Mouse (Mus musculus) stomach, postnatal 0 days (tissue): Measurements from ENCODE around the gene Gm45623. TPM values are rescaled to one million over a fixed set of nuclear protein-coding genes. Genes with fewer than 3 reads are reported as not detected.
A peak's percentile ranks its signal among the peaks of the same experiment; 100 is the strongest.

Experiments used
- ATAC-seq: fragments of 200-750 bp; cut with Nextera tagmentation; 2 replicates; pipeline ENCODE4 v1.8.0; 2017; ENCODE audit not compliant: low FRiP score, low TSS enrichment
- DNase-seq: peaks from one replicate; pipeline ENCODE4 v3.0.0-alpha.2; 2016; ENCODE audit warnings: low spot score
- H3K27ac ChIP-seq: fragments of 300-500 bp; sonication (generic); replicated peaks from 2 replicates; pipeline ENCODE4 v1.5.1; 2014; ENCODE audit warnings: mild to moderate bottlenecking, control low read depth
- H3K27me3 ChIP-seq: fragments of 300-500 bp; sonication (generic); 2 replicates; pipeline ENCODE4 v1.6.1; 2014; ENCODE audit warnings: low read length; ENCODE audit not compliant: control insufficient read depth, insufficient read depth
- H3K36me3 ChIP-seq: fragments of 300-500 bp; sonication (generic); 2 replicates; pipeline ENCODE4 v1.6.1; 2014; ENCODE audit warnings: low read length, mixed read lengths; ENCODE audit not compliant: control insufficient read depth, insufficient read depth
- H3K4me1 ChIP-seq: fragments of 300-500 bp; sonication (generic); replicated peaks from 2 replicates; pipeline ENCODE4 v1.6.1; 2014; ENCODE audit warnings: antibody characterized with exemption; ENCODE audit not compliant: control insufficient read depth, insufficient read depth
- H3K4me2 ChIP-seq: fragments of 300-500 bp; sonication (generic); replicated peaks from 2 replicates; pipeline ENCODE4 v1.6.1; 2014; ENCODE audit warnings: low read depth, mild to moderate bottlenecking, control low read depth, moderate library complexity
- H3K4me3 ChIP-seq: fragments of 300-500 bp; sonication (generic); 2 replicates; pipeline ENCODE4 v1.5.1; 2014; ENCODE audit warnings: low read depth, low read length, control low read depth
- H3K9ac ChIP-seq: fragments of 300-500 bp; sonication (generic); 2 replicates; pipeline ENCODE4 v1.6.1; 2014; ENCODE audit warnings: mild to moderate bottlenecking, low read length, control low read depth, mixed read lengths
- H3K9me3 ChIP-seq: fragments of 300-500 bp; sonication (generic); 2 replicates; pipeline ENCODE4 v1.6.1; 2016; ENCODE audit warnings: low read length; ENCODE audit not compliant: control insufficient read depth
- CTCF ChIP-seq: IDR thresholded peaks from 2 replicates; pipeline ENCODE4 v1.5.1; 2016; ENCODE audit warnings: antibody characterized with exemption, low read depth, mild to moderate bottlenecking, moderate library complexity
- EP300 ChIP-seq: optimal IDR thresholded peaks from 2 replicates; pipeline ENCODE3; 2016; ENCODE audit warnings: antibody characterized with exemption
- WGBS: fragments of 180-500 bp; shearing (Covaris S2); extraction: QIAGEN DNeasy Blood & Tissue Kit; methylation state at CpG from one replicate; pipeline ENCODE4 v1.1.7; 2014; 5-methylcytosine and 5-hydroxymethylcytosine counted together
- polyA plus RNA-seq: library from polyadenylated mRNA; unstranded; fragments of >200 nt; fragmentation: Nextera tagmentation; extraction: Ambion mirVana; gene quantifications from 2 replicates; pipeline ENCODE4 v1.2.1, GENCODE M21; 2015

Gm45623 gene
- polyA plus RNA-seq, 1 experiment from 2014 or later, result 0.97 TPM

GRCm38 (mm10) chr13:56747554-56747953 lies 6.1 kb downstream of the Gm45623 start:
- Histone ChIP-seq H3K9me3 (no peaks in the 10 kb centered on the region), H3K36me3 (no peaks in the 10 kb centered on the region), H3K4me1 (no peaks in the 10 kb centered on the region), H3K9ac (peak overlapping the region; percentile 45; the same call in 1 of the 2 replicates), H3K27me3 (no peaks in the 10 kb centered on the region; the same call in 1 of the 2 replicates), H3K27ac (peak overlapping the region; percentile 84), H3K4me3 (peak overlapping the region; percentile 22), H3K4me2 (peak overlapping the region; percentile 42)
- ATAC-seq (peak; percentile 81), DNase-seq (peak; percentile 69)
- WGBS, result 35% methylated on average over 8 of the region's 8 CpGs
- TF ChIP-seq CTCF, result no peak
- no peak for TF ChIP-seq EP300

DNA sequence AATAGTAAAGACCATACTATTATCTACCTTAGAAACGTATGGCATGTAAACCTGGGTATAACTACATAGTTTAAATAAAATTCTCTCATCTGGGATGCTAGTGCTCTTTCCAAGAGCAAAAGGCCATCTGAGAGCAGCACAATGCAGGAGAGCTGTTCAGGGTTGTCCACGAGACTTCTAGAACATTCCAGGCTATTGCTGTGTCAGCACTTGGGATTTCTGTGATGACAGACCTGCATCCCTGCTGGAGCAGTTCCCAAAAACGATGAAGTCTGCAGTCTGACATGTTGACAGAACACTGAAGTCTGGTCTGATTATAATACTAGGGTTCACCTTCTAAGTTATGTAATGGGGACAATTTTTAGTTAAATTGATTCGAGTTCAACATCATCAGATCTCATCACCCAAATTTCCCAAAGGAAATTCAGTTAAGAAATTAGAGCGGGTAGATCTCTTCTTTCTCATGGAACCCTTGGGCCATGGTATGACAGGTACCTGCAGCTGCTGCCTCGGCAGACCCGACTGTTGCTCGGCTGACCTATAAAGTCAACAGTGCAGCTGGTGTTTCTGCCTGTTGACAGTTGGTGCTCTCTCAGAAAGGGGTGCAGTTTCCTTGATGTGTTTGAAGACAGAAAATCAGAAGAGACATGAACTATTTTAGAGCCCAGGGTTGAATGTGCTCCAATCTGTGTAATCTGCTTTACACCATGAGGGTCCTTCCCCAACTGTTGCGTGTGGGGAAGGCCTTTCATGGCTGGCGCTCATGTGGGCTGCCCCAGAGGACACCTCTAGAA lies 6.7 kb downstream of the Gm45623 start:
- Histone ChIP-seq H3K27me3 (no peaks in the 10 kb centered on the region), H3K36me3 (no peaks in the 10 kb centered on the region), H3K9ac (no peak overlapping the region), H3K4me2 (peak overlapping the region; percentile 24; the same call in 1 of the 2 replicates), H3K4me1 (no peaks in the 10 kb centered on the region), H3K9me3 (no peaks in the 10 kb centered on the region), H3K4me3 (no peak overlapping the region), H3K27ac (peak overlapping the region; percentile 37; the same call in 1 of the 2 replicates)
- 45% methylated on average over 10 of the region's 10 CpGs for WGBS
- ATAC-seq (peak; percentile 36; the same call in 1 of the 2 replicates), DNase-seq (peak; percentile 24)
- TF ChIP-seq CTCF, result no peak
- no peak for TF ChIP-seq EP300

DNA sequence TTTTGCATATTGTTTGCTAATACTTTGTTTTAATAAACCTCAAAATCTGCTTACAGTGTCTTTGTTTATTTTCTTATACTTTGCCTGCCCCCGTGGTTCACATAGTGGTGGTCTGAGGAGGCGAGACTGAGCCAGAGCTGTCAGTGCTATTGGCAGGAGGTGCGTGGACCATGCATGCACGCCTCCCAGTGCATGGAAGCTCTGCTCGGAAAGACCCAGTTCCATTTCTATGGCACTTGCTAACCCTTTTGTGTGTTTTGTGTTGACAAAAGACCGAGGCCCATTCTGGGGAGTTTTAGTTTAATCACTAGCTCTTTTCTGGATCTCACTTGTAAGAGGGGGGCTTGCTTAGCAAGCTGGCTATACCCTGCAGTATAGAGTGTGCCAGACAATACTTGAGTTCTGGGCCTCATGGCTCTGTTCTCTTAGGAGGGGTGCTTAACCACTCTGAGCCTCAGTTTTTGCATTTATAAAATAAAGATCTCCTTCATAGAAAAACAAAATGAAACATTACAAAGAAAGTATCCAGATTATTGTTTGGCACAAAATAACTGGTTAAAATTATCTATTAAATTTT lies 11.2 kb downstream of the Gm45623 start:
- Histone ChIP-seq H3K4me2 (no peak overlapping the region), H3K4me1 (no peaks in the 10 kb centered on the region), H3K4me3 (no peak overlapping the region), H3K27ac (no peak overlapping the region), H3K36me3 (peaks cover 8% of the 10 kb centered on the region; the same call in 1 of the 2 replicates), H3K9me3 (no peaks in the 10 kb centered on the region), H3K27me3 (no peaks in the 10 kb centered on the region), H3K9ac (no peak overlapping the region)
- TF ChIP-seq EP300, result no peak
- TF ChIP-seq CTCF, result no peak
- no peak for DNase-seq
- 68% methylated on average over 6 of the region's 6 CpGs for whole genome bisulfite sequencing
- no peak for ATAC-seq

- DNase-seq, result no peak
- Histone ChIP-seq H3K27ac (no peak overlapping the region), H3K27me3 (no peaks in the 10 kb centered on the region), H3K4me3 (no peak overlapping the region), H3K36me3 (peaks cover 8% of the 10 kb centered on the region; the same call in 1 of the 2 replicates), H3K4me2 (no peak overlapping the region), H3K4me1 (no peaks in the 10 kb centered on the region), H3K9me3 (no peaks in the 10 kb centered on the region), H3K9ac (no peak overlapping the region)
- ATAC-seq, result no peak
- TF ChIP-seq EP300, result no peak
- no peak for TF ChIP-seq CTCF
- WGBS, result 80% methylated on average over 7 of the region's 7 CpGs
These were observed 11.9 kb downstream of the Gm45623 start for GRCm38 (mm10) chr13:56741691-56742090.

- ATAC-seq (no peak), DNase-seq (no peak)
- TF ChIP-seq CTCF, result no peak
- TF ChIP-seq EP300, result no peak
- WGBS, result 88% methylated on average over 6 of the region's 6 CpGs
- H3K4me3 ChIP-seq, result no peak overlapping the region
- no peaks in the 10 kb centered on the region for H3K27me3 ChIP-seq
- H3K9ac ChIP-seq, result no peak overlapping the region
- no peaks in the 10 kb centered on the region for H3K9me3 ChIP-seq
- no peak overlapping the region for H3K4me2 ChIP-seq
- H3K27ac ChIP-seq, result no peak overlapping the region
- H3K4me1 ChIP-seq, result no peaks in the 10 kb centered on the region
- peaks cover 8% of the 10 kb centered on the region; the same call in 1 of the 2 replicates for H3K36me3 ChIP-seq
These were observed 13.1 kb downstream of the Gm45623 start for GRCm38 (mm10) chr13:56740496-56740895.

- Histone ChIP-seq H3K4me2 (no peak overlapping the region), H3K9me3 (no peaks in the 10 kb centered on the region), H3K9ac (no peak overlapping the region), H3K4me3 (no peak overlapping the region), H3K27me3 (no peaks in the 10 kb centered on the region), H3K27ac (no peak overlapping the region), H3K36me3 (peaks cover 8% of the 10 kb centered on the region; the same call in 1 of the 2 replicates), H3K4me1 (no peaks in the 10 kb centered on the region)
- DNase-seq (no peak), ATAC-seq (no peak)
- WGBS, result 90% methylated on average over 5 of the region's 5 CpGs
- no peak for TF ChIP-seq EP300
- TF ChIP-seq CTCF, result no peak
These were observed 14.1 kb downstream of the Gm45623 start for GRCm38 (mm10) chr13:56739556-56739955.
